Mouse (Mus musculus) mouse embryonic stem cell (cell line): Measurements from ENCODE around the gene Car7.

ENCODE experiments used
- in situ Hi-C, 2 experiments: fragments of 300-500 bp; cut with MboI; formaldehyde crosslinking; loops; 1 replicate in 1 of 2; 3 replicates in 1 of 2; pipeline ENCODE4 v1.14.3; 2019 to 2020; ENCODE audit warnings: low sequenced_read_pairs in 2 of 2, low pct_unique_long_range_greater_than_20kb in 1 of 2, mixed read lengths in 1 of 2; ENCODE audit not compliant: unreplicated experiment in 1 of 2

The Car7 gene

DNA sequence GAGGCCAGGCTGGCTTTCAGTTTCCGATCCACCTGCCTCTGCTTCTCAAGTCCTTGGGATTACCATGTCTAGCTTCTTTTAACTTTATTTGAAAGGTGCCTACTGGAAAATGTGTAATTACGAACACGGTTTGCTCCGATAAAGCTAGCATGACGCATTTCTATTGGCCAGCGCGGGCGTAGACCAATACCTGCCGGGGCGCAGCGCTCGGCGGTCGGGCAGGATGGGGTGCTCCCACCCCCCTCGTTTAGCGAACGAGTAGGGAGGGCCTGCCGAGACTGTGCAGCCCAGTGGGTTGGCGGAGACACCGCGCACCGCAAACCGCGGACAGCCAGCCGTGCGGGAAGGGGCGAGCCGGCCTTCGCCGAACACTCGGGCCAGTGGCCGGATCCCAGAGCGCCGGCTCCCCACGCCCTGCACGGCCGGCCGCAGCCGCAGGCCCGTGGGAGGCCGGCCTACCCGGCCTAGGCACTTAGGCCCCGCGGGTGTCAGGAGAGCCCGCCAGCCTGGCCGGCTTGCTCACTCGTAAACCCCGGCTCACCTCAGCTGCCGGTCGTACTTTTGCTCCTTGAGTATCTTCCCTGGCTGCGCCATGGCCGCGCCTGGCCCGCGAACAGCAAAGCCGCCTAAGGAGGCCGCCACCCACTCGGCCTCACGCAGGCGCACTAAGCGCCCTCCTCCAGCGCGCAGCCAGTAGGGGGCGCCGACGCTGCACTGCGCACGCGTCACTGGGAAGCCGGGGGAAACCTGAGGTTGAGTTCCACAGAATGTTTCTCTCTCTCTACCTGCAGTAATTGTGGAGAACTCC is at the start of gene Car7, which contains the start of gene Nae1:
Gene Car7, plus strand, starts transcription at position 719 of the 808 bp plus-strand sequence.
Gene Nae1, minus strand, starts transcription at position 667 of the 808 bp plus-strand sequence.
- in situ Hi-C loops, result no loop called here

DNA sequence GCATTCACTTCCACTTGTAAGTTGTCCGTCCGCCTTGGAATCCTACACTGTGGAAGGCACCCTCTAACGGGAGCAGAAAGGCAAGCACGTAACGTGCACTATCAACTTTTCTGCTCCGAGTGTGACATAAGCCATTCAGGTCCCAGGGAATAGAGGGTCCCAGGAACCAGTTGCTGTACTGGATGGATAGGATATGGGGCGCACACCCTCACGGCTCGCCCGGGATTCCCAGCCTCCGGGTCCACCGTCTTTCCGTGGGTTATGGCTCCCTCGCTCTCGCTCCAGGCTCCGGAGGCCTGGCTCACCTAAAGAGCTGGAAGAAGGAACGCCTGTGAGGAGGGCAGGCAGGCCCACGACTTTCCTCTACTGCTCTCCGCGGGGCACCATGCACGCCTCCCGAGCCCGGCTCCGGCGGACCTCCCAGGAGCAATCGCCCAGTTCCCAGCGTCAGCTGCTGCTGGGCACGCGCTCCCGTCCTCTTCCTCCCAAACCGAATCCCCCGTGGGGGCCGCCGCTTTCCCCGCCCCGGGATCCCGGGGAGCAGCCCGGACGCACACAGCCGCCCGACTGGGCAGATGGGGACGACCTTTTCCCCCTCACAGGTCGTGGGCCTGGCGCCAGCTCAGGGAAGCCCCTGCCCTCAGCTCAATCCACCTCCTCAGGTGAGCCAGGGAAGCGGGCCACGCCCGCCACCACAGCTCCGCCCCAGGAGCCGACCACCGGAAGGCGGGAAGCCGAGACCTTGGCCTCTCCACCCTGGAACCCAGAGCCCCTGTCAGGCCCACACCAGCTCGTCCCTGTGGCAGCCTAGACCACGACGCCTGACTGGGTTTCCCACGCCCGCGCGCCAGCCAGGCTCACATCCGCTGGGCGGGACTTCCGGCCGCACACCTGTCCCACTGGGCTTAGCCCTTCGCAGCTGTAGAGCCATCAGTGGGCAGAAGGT is 25.2 kb upstream of the Car7 start, which contains the start of gene Terb1:
Gene Terb1, minus strand, starts transcription at position 850 of the 946 bp plus-strand sequence.
- in situ Hi-C loops, result no loop called here

DNA sequence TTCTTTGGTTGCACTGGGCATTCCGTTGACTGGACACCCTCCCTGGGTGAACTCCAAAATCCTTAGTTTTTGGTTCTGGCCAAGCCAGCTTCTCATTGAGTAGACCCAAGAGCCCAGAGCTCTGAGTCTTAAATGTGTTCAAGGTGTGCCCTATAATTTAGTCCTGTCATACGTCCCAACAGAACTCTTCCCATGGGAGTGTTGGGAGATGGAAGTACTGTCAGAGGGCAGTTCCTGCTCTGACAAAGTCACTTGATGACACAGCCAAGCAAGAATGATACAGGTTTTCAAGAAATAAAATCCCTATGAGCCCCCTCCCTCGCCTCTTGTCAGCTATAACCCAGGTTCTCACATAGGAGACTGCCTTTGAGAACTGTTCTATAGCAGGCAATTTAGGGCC is 24.4 kb upstream of the Car7 start:
- in situ Hi-C loops, result no loop called here

DNA sequence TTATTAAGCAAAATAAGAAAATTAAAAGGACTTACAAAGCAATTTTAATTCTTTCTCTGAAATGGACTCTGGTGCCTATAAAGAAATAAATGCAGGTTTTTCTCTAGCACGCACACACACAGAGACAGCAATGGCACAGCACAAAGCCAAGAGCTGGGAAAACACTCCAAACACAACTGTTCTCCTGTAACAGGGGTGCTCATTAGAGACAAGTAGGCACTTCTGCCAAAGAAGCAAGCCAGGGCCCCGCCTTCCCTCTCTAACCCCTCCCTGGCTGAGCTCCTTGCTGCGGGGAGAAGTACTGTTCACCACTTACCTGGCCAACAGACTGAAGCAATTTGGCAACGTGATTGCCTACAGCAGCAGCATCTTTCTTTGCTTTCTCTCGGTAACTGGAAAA is 16.6 kb upstream of the Car7 start:
- in situ Hi-C loops, result no loop called here

DNA sequence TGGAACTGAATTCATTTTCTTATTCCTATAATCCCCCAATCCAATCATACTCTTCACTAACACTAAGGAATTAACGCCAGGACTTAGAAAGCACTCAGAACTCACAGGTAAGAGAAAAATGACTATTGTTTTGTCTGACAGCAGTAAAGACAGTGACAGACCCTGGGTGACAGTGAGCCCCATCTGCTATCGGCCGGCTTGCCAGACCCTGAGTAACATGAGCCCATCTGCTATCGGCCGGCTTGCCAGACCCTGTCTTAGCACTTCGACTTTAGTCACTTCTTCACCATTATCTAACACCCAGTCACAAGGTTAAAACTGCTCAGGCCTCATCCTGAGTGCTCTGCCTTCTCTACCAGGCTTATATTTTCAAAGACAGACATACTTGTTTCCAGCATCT is 4.8 kb upstream of the Car7 start:
- in situ Hi-C loops, result no loop called here

- in situ Hi-C loops, result no loop called here
These were observed 938 bp upstream of the Car7 start for GRCm38 (mm10) chr8:104533551-104533950.

- in situ Hi-C loops, result no loop called here
These were observed 271 bp downstream of the Car7 start for GRCm38 (mm10) chr8:104534779-104535141.

- in situ Hi-C loops, result no loop called here
These were observed 889 bp downstream of the Car7 start for GRCm38 (mm10) chr8:104535378-104535777.

DNA sequence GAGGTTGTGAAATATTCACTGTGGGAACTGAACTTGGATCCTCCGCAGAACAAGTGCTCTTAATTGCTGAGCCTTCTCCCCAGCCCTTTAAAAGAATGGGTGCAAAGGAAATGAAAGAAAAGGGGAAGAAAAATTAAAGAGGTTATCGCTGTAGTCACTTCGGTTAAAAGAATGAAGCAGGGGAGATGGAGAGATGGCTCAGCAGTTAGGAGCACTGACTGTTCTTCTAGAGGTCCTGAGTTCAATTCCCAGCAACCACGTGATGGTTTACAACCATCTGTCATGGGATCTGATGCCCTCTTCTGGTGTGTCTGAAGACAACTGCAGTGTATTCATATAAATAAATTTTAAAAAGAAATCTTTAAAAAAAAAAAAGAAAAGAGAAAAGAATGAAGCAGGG is 1.5 kb downstream of the Car7 start:
- in situ Hi-C loops, result no loop called here

DNA sequence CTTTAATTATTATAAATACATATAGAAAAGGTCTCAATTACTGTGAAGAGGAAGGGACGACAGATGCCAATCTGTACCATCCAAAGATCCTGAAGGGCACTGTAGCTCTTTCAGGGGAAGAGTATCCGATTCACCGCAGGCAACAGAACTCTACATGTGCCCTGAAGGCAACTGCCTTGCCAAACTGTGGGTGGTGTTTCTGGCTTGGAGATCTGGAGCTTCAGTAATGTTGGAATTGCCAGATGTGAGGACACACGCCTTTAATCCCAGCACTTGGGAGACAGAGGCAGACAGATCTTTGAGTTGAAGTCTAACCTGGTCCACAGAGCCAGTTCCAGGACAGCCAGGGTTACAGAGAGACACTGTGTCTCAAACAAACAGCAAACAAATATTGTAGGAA is 4.4 kb downstream of the Car7 start:
- in situ Hi-C loops, result no loop called here

GRCm38 (mm10) chr8:104539566-104539965 is 5.1 kb downstream of the Car7 start:
- in situ Hi-C loops, result no loop called here

- in situ Hi-C loops, result no loop called here
These were observed 5.7 kb downstream of the Car7 start for GRCm38 (mm10) chr8:104540238-104540637.

DNA sequence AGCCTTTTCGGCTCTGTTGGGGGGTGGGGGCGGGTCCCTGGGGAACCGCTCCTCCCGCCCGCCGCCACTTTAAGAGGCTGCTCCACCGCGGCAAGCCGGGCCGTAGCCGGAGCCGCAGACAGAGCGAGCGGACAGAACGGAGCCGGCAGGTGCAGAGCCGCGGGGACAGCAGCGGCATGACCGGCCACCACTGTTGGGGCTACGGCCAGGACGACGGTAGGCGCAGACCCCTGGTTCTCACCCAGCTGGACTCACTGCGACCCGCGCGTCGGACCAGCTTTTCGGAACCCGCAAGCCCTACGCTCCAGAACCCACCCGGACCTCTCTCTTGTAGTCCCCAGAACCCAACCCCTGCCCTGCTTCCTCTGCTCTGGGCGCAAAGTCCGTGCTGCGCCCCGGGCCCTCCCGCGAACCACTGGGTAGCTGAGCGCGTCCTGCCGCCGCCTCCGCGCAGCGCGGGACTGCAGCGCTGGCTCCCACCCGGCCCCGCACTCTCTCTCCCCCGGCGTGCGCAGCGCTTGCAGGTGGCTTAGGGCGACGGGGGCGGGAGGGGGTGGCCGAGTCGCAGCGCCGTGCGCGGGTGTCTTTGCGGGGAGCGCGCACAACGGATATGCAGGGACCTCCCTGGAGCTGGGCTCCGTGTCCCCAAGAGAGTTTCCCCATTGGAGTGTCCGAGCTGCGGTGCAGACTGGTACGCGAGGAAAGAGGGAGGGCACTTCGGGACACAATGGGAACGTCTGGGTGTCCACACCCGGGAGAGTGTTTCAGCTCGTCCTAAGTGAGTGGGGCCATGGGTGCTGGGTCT is 6.4 kb downstream of the Car7 start:
- in situ Hi-C loops, result no loop called here

DNA sequence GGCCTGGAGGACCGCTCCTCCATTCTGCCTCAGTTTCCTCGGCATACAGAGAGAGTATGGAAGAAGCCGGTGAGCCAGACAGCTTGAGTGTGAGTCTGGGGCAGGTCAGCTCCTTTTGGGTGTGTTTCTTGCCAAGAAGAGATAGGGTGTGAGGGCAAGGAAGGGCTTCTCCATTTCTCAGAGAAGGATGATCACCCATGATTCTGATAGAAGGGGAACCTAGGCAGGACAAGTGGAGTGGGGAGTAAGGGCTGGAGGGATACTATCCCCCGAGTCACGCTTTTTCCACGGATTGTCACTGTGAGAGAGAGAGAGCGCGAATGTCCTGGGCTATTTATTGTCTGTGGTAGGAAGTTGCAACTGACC is 7.0 kb downstream of the Car7 start:
- in situ Hi-C loops, result no loop called here

GRCm38 (mm10) chr8:104542160-104542559 is 7.7 kb downstream of the Car7 start:
- in situ Hi-C loops, result no loop called here

GRCm38 (mm10) chr8:104543440-104544045 is 9.1 kb downstream of the Car7 start:
- in situ Hi-C loops, result no loop called here

DNA sequence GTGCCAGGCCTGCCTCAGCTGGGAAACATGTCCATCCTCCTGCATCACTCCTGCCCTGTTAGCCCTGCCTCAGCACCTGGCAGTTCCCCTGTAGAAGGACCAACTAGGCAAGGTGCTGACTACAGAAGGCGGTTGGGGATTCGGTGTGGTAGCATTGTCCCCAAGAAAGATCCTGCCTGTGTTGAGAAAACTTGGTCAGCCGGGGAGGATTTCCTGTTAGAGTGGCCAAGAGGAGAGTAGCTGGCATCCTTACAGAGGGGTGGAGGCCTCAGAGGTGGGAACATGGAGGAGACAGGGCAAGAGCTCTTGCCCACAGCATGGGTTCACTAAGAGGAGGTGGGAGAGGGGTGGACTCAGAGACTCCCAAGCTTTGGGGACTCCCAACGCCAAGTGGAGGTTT is 20.7 kb downstream of the Car7 start:
- in situ Hi-C loops, result no loop called here

DNA sequence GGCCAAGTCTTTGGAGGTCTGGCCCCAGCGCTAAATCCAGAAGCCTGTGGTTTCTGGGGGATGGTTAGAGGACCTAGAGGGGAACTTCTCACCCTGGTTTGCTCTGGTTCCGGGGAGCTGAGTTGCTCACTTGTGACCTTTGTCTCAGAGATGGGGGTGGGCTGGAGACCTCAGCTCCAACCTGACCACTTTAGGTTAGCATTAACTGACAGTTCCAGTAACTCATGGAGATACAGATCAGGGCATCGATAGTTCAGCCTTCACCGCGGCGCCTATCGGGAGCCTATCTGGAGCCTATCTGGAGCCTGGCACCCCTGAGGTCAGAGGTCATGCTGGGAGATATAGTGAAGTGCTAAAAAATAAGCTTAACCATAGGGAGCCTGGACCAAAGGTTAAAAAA is 22.7 kb downstream of the Car7 start:
- in situ Hi-C loops, result no loop called here
